Mouse (Mus musculus) liver, embryonic 11.5 days (tissue): Measurements from ENCODE around the gene Tent5b. TPM values are rescaled to one million over a fixed set of nuclear protein-coding genes. Genes with fewer than 3 reads are reported as not detected.

Experiments
- ATAC-seq: fragments of 200-750 bp; cut with Nextera tagmentation; replicated peaks from 2 replicates; pipeline ENCODE4 v1.8.0; 2017; ENCODE audit warnings: moderate number of reproducible peaks, mild to moderate bottlenecking, moderate TSS enrichment, moderate library complexity; ENCODE audit not compliant: low FRiP score
- DNase-seq: peaks from one replicate; pipeline ENCODE4 v3.0.0-alpha.2; 2017; ENCODE audit warnings: low spot score
- H3K27ac ChIP-seq: fragments of 300-500 bp; sonication (generic); 2 replicates; pipeline ENCODE4 v1.5.1; 2014; ENCODE audit warnings: mild to moderate bottlenecking, low read depth, low read length, control low read depth
- H3K27me3 ChIP-seq: fragments of 300-500 bp; sonication (generic); replicated peaks from 2 replicates; pipeline ENCODE4 v1.6.1; 2014; ENCODE audit warnings: low read length, mixed read lengths; ENCODE audit not compliant: control insufficient read depth, insufficient read depth
- H3K36me3 ChIP-seq: fragments of 300-500 bp; sonication (generic); 2 replicates; pipeline ENCODE4 v1.6.1; 2014; ENCODE audit warnings: mild to moderate bottlenecking, low read length, moderate library complexity, mixed read lengths; ENCODE audit not compliant: control insufficient read depth, insufficient read depth
- H3K4me1 ChIP-seq: fragments of 300-500 bp; sonication (generic); replicated peaks from 2 replicates; pipeline ENCODE4 v1.6.1; 2014; ENCODE audit warnings: low read length, mixed read lengths; ENCODE audit not compliant: control insufficient read depth, insufficient read depth
- H3K4me2 ChIP-seq: fragments of 300-500 bp; sonication (generic); 2 replicates; pipeline ENCODE4 v1.6.1; 2014; ENCODE audit warnings: mild to moderate bottlenecking, control low read depth, moderate library complexity
- H3K4me3 ChIP-seq: fragments of 300-500 bp; sonication (generic); 2 replicates; pipeline ENCODE4 v1.5.1; 2014; ENCODE audit warnings: low read depth, low read length, control low read depth
- H3K9ac ChIP-seq: fragments of 300-500 bp; sonication (generic); 2 replicates; pipeline ENCODE4 v1.6.1; 2014; ENCODE audit warnings: low read depth, low read length, control low read depth
- H3K9me3 ChIP-seq: fragments of 300-500 bp; sonication (generic); 2 replicates; pipeline ENCODE4 v1.6.1; 2016; ENCODE audit warnings: low read length, inconsistent platforms, mixed read lengths; ENCODE audit not compliant: control insufficient read depth
- WGBS: fragments of 180-500 bp; shearing (Covaris S2); extraction: QIAGEN DNeasy Blood & Tissue Kit; methylation state at CpG from one replicate; pipeline ENCODE4 v1.1.7; 2014; 5-methylcytosine and 5-hydroxymethylcytosine counted together
- polyA plus RNA-seq: library from polyadenylated mRNA; unstranded; fragments of >200 nt; fragmentation: Nextera tagmentation; extraction: Ambion mirVana; gene quantifications from 2 replicates; pipeline ENCODE4 v1.2.1, GENCODE M21; 2014

The Tent5b gene
- polyA plus RNA-seq, 1 experiment from 2014 or later, result not detected

DNA sequence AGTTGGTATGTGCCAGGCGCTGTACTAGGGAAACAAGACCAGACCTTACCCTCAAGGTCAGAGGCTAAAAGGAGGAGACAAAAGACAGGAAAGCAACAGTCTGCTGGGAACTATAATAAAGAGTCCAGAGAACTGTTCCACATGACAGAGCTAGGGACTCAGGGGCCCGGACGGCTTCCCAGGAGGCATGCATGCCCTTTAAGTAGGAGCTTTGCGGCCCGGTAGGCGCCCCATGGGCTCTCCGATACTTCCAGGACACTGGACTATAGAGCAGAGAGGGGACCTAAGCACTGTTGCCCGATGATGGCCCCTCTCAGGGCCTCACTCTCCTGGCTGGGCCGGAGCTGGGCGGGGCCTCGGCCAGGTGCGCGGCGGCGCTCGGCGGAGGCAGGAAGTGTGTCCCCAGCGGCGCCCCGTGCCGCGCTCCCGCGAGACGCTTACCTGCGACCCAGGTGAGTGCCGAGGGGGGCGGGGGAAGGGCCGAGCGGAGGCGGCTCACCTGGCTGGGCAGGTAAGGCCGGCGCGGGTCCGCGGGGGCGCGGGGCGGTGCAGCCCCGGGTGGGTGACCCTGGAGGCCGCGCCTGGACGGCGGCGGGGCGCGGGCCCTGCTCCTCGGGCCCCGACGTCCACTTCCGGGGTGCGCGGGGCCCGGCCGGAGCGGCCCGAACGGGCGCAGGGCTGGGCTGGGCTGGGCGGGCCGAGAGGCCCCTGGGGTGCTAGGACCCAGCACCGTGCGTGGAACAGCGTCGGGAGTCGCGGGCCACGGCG is 38.9 kb downstream of the Tent5b start, which contains the start of gene Kdf1:
Gene Kdf1 (plus strand): TSS at position 363 of the 768 bp plus-strand sequence.
- H3K4me3 ChIP-seq, result peak within 1 kb of the TSS; percentile 57
- H3K27ac ChIP-seq, result no peak within 1 kb of the TSS
- WGBS, result 6% methylated on average over 63 of the region's 69 CpGs
- no peaks in the 10 kb centered on the region for H3K36me3 ChIP-seq
- peak within 1 kb of the TSS; percentile 49; the same call in 1 of the 2 replicates for H3K9ac ChIP-seq
- H3K4me1 ChIP-seq, result peaks cover 7% of the 10 kb centered on the region
- DNase-seq, result no peak
- H3K9me3 ChIP-seq, result no peaks in the 10 kb centered on the region
- peak within 1 kb of the TSS; percentile 75 for H3K4me2 ChIP-seq
- peaks cover 51% of the 10 kb centered on the region for H3K27me3 ChIP-seq
- no peak for ATAC-seq

DNA sequence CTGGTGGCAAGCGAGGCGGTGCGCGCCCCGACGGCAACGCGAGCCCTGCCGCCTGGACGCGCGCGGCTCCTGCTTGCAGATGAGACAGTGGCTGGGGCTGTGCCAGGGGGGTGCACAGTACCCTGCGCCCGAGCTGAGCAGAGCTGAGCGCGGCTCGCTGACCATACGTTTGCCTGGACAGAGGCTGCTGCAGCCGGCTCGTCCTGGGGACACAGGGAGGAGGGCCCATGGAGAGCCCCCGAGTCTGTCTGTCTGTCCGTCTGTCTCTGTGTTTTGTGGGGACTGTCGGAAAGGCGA is 39.4 kb downstream of the Tent5b start:
- 12% methylated on average over 25 of the region's 25 CpGs for WGBS
- DNase-seq, result no peak
- H3K27ac ChIP-seq, result no peak overlapping the region
- H3K27me3 ChIP-seq, result peaks cover 51% of the 10 kb centered on the region
- H3K9ac ChIP-seq, result peak overlapping the region; percentile 49; the same call in 1 of the 2 replicates
- H3K9me3 ChIP-seq, result no peaks in the 10 kb centered on the region
- no peak for ATAC-seq
- H3K4me3 ChIP-seq, result peak overlapping the region; percentile 57
- H3K4me1 ChIP-seq, result peaks cover 7% of the 10 kb centered on the region
- H3K4me2 ChIP-seq, result peak overlapping the region; percentile 75
- no peaks in the 10 kb centered on the region for H3K36me3 ChIP-seq

DNA sequence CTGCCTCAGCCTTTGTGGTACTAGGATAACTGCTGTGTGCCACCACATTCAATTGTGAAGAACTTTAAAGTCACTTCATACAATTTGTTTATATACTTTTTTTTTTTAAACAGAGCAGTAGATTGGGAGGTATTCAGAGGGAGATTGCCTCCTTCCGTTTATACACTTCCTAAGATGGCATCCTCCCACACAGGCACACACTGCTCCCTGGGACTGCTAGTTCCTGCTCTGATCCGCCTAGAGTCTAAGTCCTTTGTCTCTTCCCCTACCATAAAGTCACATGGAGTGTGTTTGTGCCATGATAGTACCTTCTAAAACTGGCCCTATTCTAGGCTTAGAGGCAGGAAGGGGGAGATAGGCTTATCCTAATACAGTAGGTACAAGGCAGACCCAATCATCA is 41.6 kb downstream of the Tent5b start:
- peaks cover 51% of the 10 kb centered on the region for H3K27me3 ChIP-seq
- no peak overlapping the region for H3K9ac ChIP-seq
- H3K36me3 ChIP-seq, result no peaks in the 10 kb centered on the region
- WGBS, result 62% methylated on average over 2 of the region's 2 CpGs
- no peaks in the 10 kb centered on the region for H3K9me3 ChIP-seq
- H3K4me3 ChIP-seq, result no peak overlapping the region
- H3K4me1 ChIP-seq, result peaks cover 7% of the 10 kb centered on the region
- ATAC-seq, result no peak
- no peak overlapping the region for H3K4me2 ChIP-seq
- no peak overlapping the region for H3K27ac ChIP-seq
- no peak for DNase-seq

- Histone ChIP-seq H3K4me3 (no peak overlapping the region), H3K4me1 (peaks cover 2% of the 10 kb centered on the region; the same call in 1 of the 2 replicates), H3K36me3 (peaks cover 23% of the 10 kb centered on the region), H3K9ac (no peak overlapping the region), H3K27ac (no peak overlapping the region), H3K4me2 (no peak overlapping the region), H3K9me3 (no peaks in the 10 kb centered on the region), H3K27me3 (no peaks in the 10 kb centered on the region)
- DNase-seq, result no peak
- WGBS, result 69% methylated on average over 16 of the region's 16 CpGs
- no peak for ATAC-seq
These were observed 47.9 kb downstream of the Tent5b start for GRCm38 (mm10) chr4:133527788-133528187.

GRCm38 (mm10) chr4:133532777-133533176 is 52.8 kb downstream of the Tent5b start:
- H3K36me3 ChIP-seq, result peaks cover 49% of the 10 kb centered on the region
- no peaks in the 10 kb centered on the region for H3K27me3 ChIP-seq
- no peak overlapping the region for H3K9ac ChIP-seq
- no peak overlapping the region for H3K4me2 ChIP-seq
- WGBS, result 83% methylated on average over 3 of the region's 3 CpGs
- no peak overlapping the region for H3K27ac ChIP-seq
- ATAC-seq (no peak), DNase-seq (no peak)
- H3K4me1 ChIP-seq, result peaks cover 2% of the 10 kb centered on the region; the same call in 1 of the 2 replicates
- H3K9me3 ChIP-seq, result no peaks in the 10 kb centered on the region
- H3K4me3 ChIP-seq, result no peak overlapping the region

- 72% methylated on average over 3 of the region's 3 CpGs for WGBS
- no peak overlapping the region for H3K4me3 ChIP-seq
- no peak overlapping the region for H3K4me2 ChIP-seq
- H3K27ac ChIP-seq, result no peak overlapping the region
- no peak overlapping the region for H3K9ac ChIP-seq
- no peak for ATAC-seq
- no peaks in the 10 kb centered on the region for H3K9me3 ChIP-seq
- no peaks in the 10 kb centered on the region for H3K27me3 ChIP-seq
- H3K36me3 ChIP-seq, result peaks cover 54% of the 10 kb centered on the region
- DNase-seq, result no peak
- no peaks in the 10 kb centered on the region for H3K4me1 ChIP-seq
These were observed 56.1 kb downstream of the Tent5b start for GRCm38 (mm10) chr4:133536081-133536480.

GRCm38 (mm10) chr4:133536652-133537051 is 56.7 kb downstream of the Tent5b start:
- no peak overlapping the region for H3K4me3 ChIP-seq
- peaks cover 50% of the 10 kb centered on the region for H3K36me3 ChIP-seq
- no peak overlapping the region for H3K27ac ChIP-seq
- no peaks in the 10 kb centered on the region for H3K9me3 ChIP-seq
- ATAC-seq, result no peak
- H3K4me1 ChIP-seq, result no peaks in the 10 kb centered on the region
- H3K9ac ChIP-seq, result no peak overlapping the region
- DNase-seq, result no peak
- 97% methylated on average over 5 of the region's 5 CpGs for WGBS
- no peak overlapping the region for H3K4me2 ChIP-seq
- no peaks in the 10 kb centered on the region for H3K27me3 ChIP-seq
